Mouse (Mus musculus): ENCODE results near the gene Cdc42ep2. TPM values are rescaled to one million over a fixed set of nuclear protein-coding genes. Genes with fewer than 3 reads are reported as not detected.
"Not testable (repeated sequence)": the region's sequence is repeated elsewhere in the genome, so short reads cannot be mapped to it uniquely, and the experiment has no call there.

Cdc42ep2 gene
- polyA plus RNA-seq, 1 experiment from 2014 or later: 17.4 TPM

GRCm38 (mm10) chr19:5891521-5892258 lies 32.9 kb downstream of the Cdc42ep2 start:
- H3K4me1 ChIP-seq (ENCODE audit: control insufficient read depth, insufficient read depth, low read length): peaks cover 18% of the 10 kb centered on the region
- H3K27ac ChIP-seq (ENCODE audit: low read depth, low read length): no peak overlapping the region
- 0 out of 2 replicates have a peak, but pooled peaks cover 3% of the 10 kb centered on the region for H3K36me3 ChIP-seq (ENCODE audit: control insufficient read depth, insufficient read depth, low read length)
- no peaks in the 10 kb centered on the region for H3K9me3 ChIP-seq (ENCODE audit: control insufficient read depth, low read length)
- H3K4me3 ChIP-seq (ENCODE audit: low read depth, low read length): no peak overlapping the region
- 95% methylated on average over 12 of the region's 12 CpGs for WGBS
- H3K4me2 ChIP-seq (ENCODE audit: low read depth, low read length): no peak overlapping the region; the same call in 1 of the 2 replicates
- no peak overlapping the region for H3K9ac ChIP-seq (replicated peaks; ENCODE audit: low read depth, low read length)
- no peaks in the 10 kb centered on the region for H3K27me3 ChIP-seq (ENCODE audit: control insufficient read depth, insufficient read depth, low read length)
- ATAC-seq (ENCODE audit: low read depth): no peak

GRCm38 (mm10) chr19:5889211-5889610 lies 35.4 kb downstream of the Cdc42ep2 start:
- Histone ChIP-seq H3K9ac (replicated peaks; ENCODE audit: low read depth, low read length) (no peak overlapping the region), H3K36me3 (ENCODE audit: control insufficient read depth, insufficient read depth, low read length) (no peaks in the 10 kb centered on the region), H3K9me3 (ENCODE audit: control insufficient read depth, low read length) (no peaks in the 10 kb centered on the region), H3K27me3 (ENCODE audit: control insufficient read depth, insufficient read depth, low read length) (no peaks in the 10 kb centered on the region), H3K27ac (ENCODE audit: low read depth, low read length) (no peak overlapping the region), H3K4me2 (ENCODE audit: low read depth, low read length) (no peak overlapping the region), H3K4me1 (ENCODE audit: control insufficient read depth, insufficient read depth, low read length) (peaks cover 18% of the 10 kb centered on the region), H3K4me3 (ENCODE audit: low read depth, low read length) (no peak overlapping the region)
- WGBS: 71% methylated on average over 4 of the region's 4 CpGs
- no peak for ATAC-seq (ENCODE audit: low read depth)

GRCm38 (mm10) chr19:5887234-5887815 lies 37.3 kb downstream of the Cdc42ep2 start:
- Histone ChIP-seq H3K4me3 (ENCODE audit: low read depth, low read length) (no peak overlapping the region), H3K27ac (ENCODE audit: low read depth, low read length) (no peak overlapping the region), H3K4me1 (ENCODE audit: control insufficient read depth, insufficient read depth, low read length) (peaks cover 7% of the 10 kb centered on the region; the same call in 1 of the 2 replicates), H3K27me3 (ENCODE audit: control insufficient read depth, insufficient read depth, low read length) (no peaks in the 10 kb centered on the region), H3K4me2 (ENCODE audit: low read depth, low read length) (no peak overlapping the region), H3K36me3 (ENCODE audit: control insufficient read depth, insufficient read depth, low read length) (no peaks in the 10 kb centered on the region), H3K9ac (replicated peaks; ENCODE audit: low read depth, low read length) (no peak overlapping the region), H3K9me3 (ENCODE audit: control insufficient read depth, low read length) (no peaks in the 10 kb centered on the region)
- ATAC-seq (ENCODE audit: low read depth): no peak
- WGBS: 89% methylated on average over 3 of the region's 3 CpGs

GRCm38 (mm10) chr19:5885838-5886237 lies 38.8 kb downstream of the Cdc42ep2 start:
- WGBS: 61% methylated on average over 4 of the region's 4 CpGs
- Histone ChIP-seq H3K36me3 (ENCODE audit: control insufficient read depth, insufficient read depth, low read length) (no peaks in the 10 kb centered on the region), H3K27me3 (ENCODE audit: control insufficient read depth, insufficient read depth, low read length) (no peaks in the 10 kb centered on the region), H3K4me2 (ENCODE audit: low read depth, low read length) (no peak overlapping the region), H3K9me3 (ENCODE audit: control insufficient read depth, low read length) (no peaks in the 10 kb centered on the region), H3K4me3 (ENCODE audit: low read depth, low read length) (no peak overlapping the region), H3K4me1 (ENCODE audit: control insufficient read depth, insufficient read depth, low read length) (no peaks in the 10 kb centered on the region), H3K27ac (ENCODE audit: low read depth, low read length) (no peak overlapping the region), H3K9ac (replicated peaks; ENCODE audit: low read depth, low read length) (no peak overlapping the region)
- ATAC-seq (ENCODE audit: low read depth): no peak

GRCm38 (mm10) chr19:5883935-5884334 lies 40.7 kb downstream of the Cdc42ep2 start:
- Histone ChIP-seq H3K9ac (replicated peaks; ENCODE audit: low read depth, low read length) (no peak overlapping the region), H3K4me3 (ENCODE audit: low read depth, low read length) (no peak overlapping the region), H3K36me3 (ENCODE audit: control insufficient read depth, insufficient read depth, low read length) (no peaks in the 10 kb centered on the region), H3K27ac (ENCODE audit: low read depth, low read length) (no peak overlapping the region), H3K4me2 (ENCODE audit: low read depth, low read length) (no peak overlapping the region), H3K4me1 (ENCODE audit: control insufficient read depth, insufficient read depth, low read length) (no peaks in the 10 kb centered on the region), H3K9me3 (ENCODE audit: control insufficient read depth, low read length) (no peaks in the 10 kb centered on the region), H3K27me3 (ENCODE audit: control insufficient read depth, insufficient read depth, low read length) (no peaks in the 10 kb centered on the region)
- ATAC-seq (ENCODE audit: low read depth): no peak
- 68% methylated on average over 1 of the region's 1 CpGs for WGBS

- H3K9me3 ChIP-seq (ENCODE audit: control insufficient read depth, low read length); H3K27ac ChIP-seq (ENCODE audit: low read depth, low read length); H3K9ac ChIP-seq (replicated peaks; ENCODE audit: low read depth, low read length); ATAC-seq (ENCODE audit: low read depth); H3K4me2 ChIP-seq (ENCODE audit: low read depth, low read length); H3K4me1 ChIP-seq (ENCODE audit: control insufficient read depth, insufficient read depth, low read length); H3K27me3 ChIP-seq (ENCODE audit: control insufficient read depth, insufficient read depth, low read length); H3K4me3 ChIP-seq (ENCODE audit: low read depth, low read length); H3K36me3 ChIP-seq (ENCODE audit: control insufficient read depth, insufficient read depth, low read length): not testable (repeated sequence)
- 89% methylated on average over 5 of the region's 5 CpGs for WGBS
Observed at GRCm38 (mm10) chr19:5882079-5882478, 42.5 kb downstream of the Cdc42ep2 start.

- no peaks in the 10 kb centered on the region for H3K36me3 ChIP-seq (ENCODE audit: control insufficient read depth, insufficient read depth, low read length)
- WGBS: 91% methylated on average over 6 of the region's 6 CpGs
- no peaks in the 10 kb centered on the region for H3K27me3 ChIP-seq (ENCODE audit: control insufficient read depth, insufficient read depth, low read length)
- H3K4me1 ChIP-seq (ENCODE audit: control insufficient read depth, insufficient read depth, low read length): no peaks in the 10 kb centered on the region
- ATAC-seq (ENCODE audit: low read depth): no peak
- no peaks in the 10 kb centered on the region for H3K9me3 ChIP-seq (ENCODE audit: control insufficient read depth, low read length)
- H3K4me3 ChIP-seq (ENCODE audit: low read depth, low read length): no peak overlapping the region
- H3K27ac ChIP-seq (ENCODE audit: low read depth, low read length): no peak overlapping the region
- no peak overlapping the region for H3K9ac ChIP-seq (replicated peaks; ENCODE audit: low read depth, low read length)
- no peak overlapping the region for H3K4me2 ChIP-seq (ENCODE audit: low read depth, low read length)
Observed at GRCm38 (mm10) chr19:5881155-5881554, 43.5 kb downstream of the Cdc42ep2 start.

- Histone ChIP-seq H3K9ac (replicated peaks; ENCODE audit: low read depth, low read length) (no peak overlapping the region), H3K4me3 (ENCODE audit: low read depth, low read length) (no peak overlapping the region), H3K36me3 (ENCODE audit: control insufficient read depth, insufficient read depth, low read length) (no peaks in the 10 kb centered on the region), H3K4me1 (ENCODE audit: control insufficient read depth, insufficient read depth, low read length) (no peaks in the 10 kb centered on the region; the same call in 1 of the 2 replicates), H3K9me3 (ENCODE audit: control insufficient read depth, low read length) (no peaks in the 10 kb centered on the region), H3K4me2 (ENCODE audit: low read depth, low read length) (no peak overlapping the region), H3K27me3 (ENCODE audit: control insufficient read depth, insufficient read depth, low read length) (no peaks in the 10 kb centered on the region), H3K27ac (ENCODE audit: low read depth, low read length) (no peak overlapping the region)
- 92% methylated on average over 7 of the region's 7 CpGs for WGBS
- no peak for ATAC-seq (ENCODE audit: low read depth)
Observed at GRCm38 (mm10) chr19:5879735-5880134, 44.9 kb downstream of the Cdc42ep2 start.

GRCm38 (mm10) chr19:5878916-5879315 lies 45.7 kb downstream of the Cdc42ep2 start:
- H3K4me2 ChIP-seq (ENCODE audit: low read depth, low read length): no peak overlapping the region
- no peak for ATAC-seq (ENCODE audit: low read depth)
- WGBS: 88% methylated on average over 3 of the region's 3 CpGs
- no peak overlapping the region for H3K9ac ChIP-seq (replicated peaks; ENCODE audit: low read depth, low read length)
- H3K36me3 ChIP-seq (ENCODE audit: control insufficient read depth, insufficient read depth, low read length): no peaks in the 10 kb centered on the region
- H3K4me1 ChIP-seq (ENCODE audit: control insufficient read depth, insufficient read depth, low read length): peaks cover 7% of the 10 kb centered on the region
- H3K27me3 ChIP-seq (ENCODE audit: control insufficient read depth, insufficient read depth, low read length): no peaks in the 10 kb centered on the region
- H3K9me3 ChIP-seq (ENCODE audit: control insufficient read depth, low read length): no peaks in the 10 kb centered on the region
- H3K4me3 ChIP-seq (ENCODE audit: low read depth, low read length): no peak overlapping the region
- no peak overlapping the region for H3K27ac ChIP-seq (ENCODE audit: low read depth, low read length)
